Mouse (Mus musculus) kidney, postnatal 0 days (tissue): ENCODE measurements around the gene Chek2. TPM values are rescaled to one million over a fixed set of nuclear protein-coding genes. Genes with fewer than 3 reads are reported as not detected.

Experiments
- ATAC-seq: fragments of 200-750 bp; cut with Nextera tagmentation; replicated peaks from 2 replicates; pipeline ENCODE4 v1.8.0; 2017; ENCODE audit warnings: low read depth, moderate number of reproducible peaks, moderate TSS enrichment, moderate library complexity; ENCODE audit not compliant: low FRiP score
- DNase-seq: peaks from one replicate; pipeline ENCODE4 v3.0.0-alpha.2; 2016; ENCODE audit warnings: low spot score
- H3K27ac ChIP-seq: fragments of 300-500 bp; sonication (generic); 2 replicates; pipeline ENCODE4 v1.5.1; 2014; ENCODE audit warnings: mild to moderate bottlenecking
- H3K27me3 ChIP-seq: fragments of 300-500 bp; sonication (generic); 2 replicates; pipeline ENCODE4 v1.6.1; 2014; ENCODE audit warnings: low read length, mixed read lengths; ENCODE audit not compliant: insufficient read depth
- H3K36me3 ChIP-seq: fragments of 300-500 bp; sonication (generic); 2 replicates; pipeline ENCODE4 v1.6.1; 2014; ENCODE audit warnings: low read length, mixed read lengths; ENCODE audit not compliant: insufficient read depth
- H3K4me1 ChIP-seq: fragments of 300-500 bp; sonication (generic); replicated peaks from 2 replicates; pipeline ENCODE4 v1.6.1; 2014; ENCODE audit warnings: antibody characterized with exemption, low read length, mixed read lengths; ENCODE audit not compliant: insufficient read depth
- H3K4me2 ChIP-seq: fragments of 300-500 bp; sonication (generic); 2 replicates; pipeline ENCODE4 v1.6.1; 2014; ENCODE audit warnings: mild to moderate bottlenecking, low read length, moderate library complexity, mixed read lengths
- H3K4me3 ChIP-seq: fragments of 300-500 bp; sonication (generic); replicated peaks from 2 replicates; pipeline ENCODE4 v1.5.1; 2014; ENCODE audit warnings: low read depth, low read length
- H3K9ac ChIP-seq: fragments of 300-500 bp; sonication (generic); 2 replicates; pipeline ENCODE4 v1.6.1; 2014; ENCODE audit warnings: low read depth, low read length
- H3K9me3 ChIP-seq: fragments of 300-500 bp; sonication (generic); replicated peaks from 2 replicates; pipeline ENCODE4 v1.6.1; 2016; ENCODE audit warnings: low read length, inconsistent platforms, mixed read lengths
- CTCF ChIP-seq: IDR thresholded peaks from 2 replicates; pipeline ENCODE4 v1.5.1; 2016; ENCODE audit warnings: antibody characterized with exemption, low read depth, mild to moderate bottlenecking, moderate library complexity
- WGBS: fragments of 180-500 bp; shearing (Covaris S2); extraction: QIAGEN DNeasy Blood & Tissue Kit; methylation state at CpG from one replicate; pipeline ENCODE4 v1.1.7; 2014; 5-methylcytosine and 5-hydroxymethylcytosine counted together
- polyA plus RNA-seq: library from polyadenylated mRNA; unstranded; fragments of >200 nt; fragmentation: Nextera tagmentation; extraction: Ambion mirVana; gene quantifications from 2 replicates; pipeline ENCODE4 v1.2.1, GENCODE M21; 2015

Chek2 gene
- polyA plus RNA-seq, 1 experiment from 2014 or later, result 12.9 TPM

- H3K36me3 ChIP-seq, result no peaks in the 10 kb centered on the region
- H3K27me3 ChIP-seq, result no peaks in the 10 kb centered on the region
- 60% methylated on average over 7 of the region's 7 CpGs for WGBS
- no peaks in the 10 kb centered on the region for H3K4me1 ChIP-seq
- H3K27ac ChIP-seq, result peak overlapping the region; percentile 52; the same call in 1 of the 2 replicates
- DNase-seq (no peak), ATAC-seq (no peak)
- H3K9me3 ChIP-seq, result no peaks in the 10 kb centered on the region
- peak overlapping the region; percentile 70 for H3K4me2 ChIP-seq
- peak overlapping the region; percentile 72 for H3K4me3 ChIP-seq
- TF ChIP-seq CTCF, result no peak
- peak overlapping the region; percentile 87 for H3K9ac ChIP-seq
These were observed 39.3 kb downstream of the Chek2 start for GRCm38 (mm10) chr5:110879042-110879441.

DNA sequence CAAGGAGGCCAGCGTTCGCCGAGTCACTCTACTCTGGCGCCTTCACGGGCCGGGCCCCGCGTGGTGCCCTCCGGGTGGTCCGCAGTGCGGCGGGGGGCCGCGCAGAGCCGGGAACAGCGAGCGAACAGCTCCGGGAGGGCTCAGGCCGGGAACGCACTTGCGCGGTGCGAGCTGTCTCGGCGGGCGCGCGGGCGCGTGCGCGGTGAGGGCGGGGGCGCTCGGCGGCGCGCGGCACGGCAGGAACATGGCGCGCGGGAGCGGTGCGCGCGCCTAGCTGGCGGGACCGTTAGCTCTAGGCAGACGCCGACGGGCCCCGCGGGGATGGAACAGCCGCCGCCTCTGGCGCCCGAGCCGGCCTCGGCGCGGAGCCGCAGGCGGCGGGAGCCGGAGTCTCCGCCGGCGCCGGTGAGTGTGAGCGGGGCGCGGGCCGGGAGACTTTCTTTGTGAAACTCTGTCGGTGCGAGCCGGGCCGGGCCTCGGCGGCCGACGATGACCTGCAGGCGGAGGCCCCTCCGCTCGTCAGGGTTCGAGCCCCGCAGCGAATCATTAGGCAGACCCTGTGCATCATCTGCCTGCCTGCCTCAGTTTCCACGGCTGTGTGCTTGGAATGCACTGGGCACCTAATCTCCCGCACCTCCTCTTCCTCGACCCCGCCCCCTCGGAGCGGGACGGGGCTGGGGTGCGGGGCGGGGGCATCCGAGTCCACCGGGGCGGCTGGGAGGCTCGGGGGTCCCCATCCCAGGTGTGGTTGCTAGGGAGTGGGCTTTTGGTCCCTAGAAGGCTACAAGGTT is 40.0 kb downstream of the Chek2 start, which contains the start of gene Ttc28:
Gene Ttc28 (plus strand): TSS at position 220 of the 791 bp plus-strand sequence.
- no peaks in the 10 kb centered on the region for H3K9me3 ChIP-seq
- peak within 1 kb of the TSS; percentile 70 for H3K4me2 ChIP-seq
- WGBS, result under 1% methylated on average over 100 of the region's 101 CpGs
- no peaks in the 10 kb centered on the region for H3K4me1 ChIP-seq
- peak within 1 kb of the TSS; percentile 52 for H3K27ac ChIP-seq
- no peak for TF ChIP-seq CTCF
- no peaks in the 10 kb centered on the region for H3K36me3 ChIP-seq
- ATAC-seq (peak; percentile 86), DNase-seq (peak; percentile 86)
- no peaks in the 10 kb centered on the region for H3K27me3 ChIP-seq
- H3K4me3 ChIP-seq, result peak within 1 kb of the TSS; percentile 72
- H3K9ac ChIP-seq, result peak within 1 kb of the TSS; percentile 87

- Histone ChIP-seq H3K9me3 (no peaks in the 10 kb centered on the region), H3K36me3 (no peaks in the 10 kb centered on the region), H3K9ac (no peak overlapping the region), H3K4me1 (no peaks in the 10 kb centered on the region), H3K4me2 (no peak overlapping the region), H3K4me3 (no peak overlapping the region), H3K27me3 (no peaks in the 10 kb centered on the region), H3K27ac (no peak overlapping the region)
- no peak for DNase-seq
- WGBS, result 89% methylated on average over 4 of the region's 4 CpGs
- ATAC-seq, result no peak
- TF ChIP-seq CTCF, result no peak
These were observed 48.8 kb downstream of the Chek2 start for GRCm38 (mm10) chr5:110888596-110888995.

DNA sequence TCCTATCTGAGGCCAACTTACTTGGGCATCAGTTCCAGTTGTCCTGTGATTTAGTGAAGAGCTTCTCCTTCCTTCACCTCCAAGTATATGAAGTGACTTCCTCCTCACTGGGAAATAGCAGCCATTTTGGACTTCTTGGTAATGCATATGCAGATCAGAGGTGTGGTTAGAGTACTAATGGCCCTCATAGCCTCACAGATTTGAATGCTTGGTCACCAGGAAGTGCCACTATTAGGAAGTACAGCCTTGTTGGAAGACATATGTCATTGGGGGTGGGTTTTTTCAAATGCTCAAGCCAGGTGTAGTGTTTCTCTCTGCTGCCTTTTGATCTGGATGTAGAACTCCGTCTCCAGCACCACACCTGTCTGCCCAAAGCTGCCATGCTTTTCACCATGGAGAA is 50.2 kb downstream of the Chek2 start:
- Histone ChIP-seq H3K27ac (no peak overlapping the region), H3K36me3 (0 out of 2 replicates have a peak, but pooled peaks cover 5% of the 10 kb centered on the region), H3K9ac (no peak overlapping the region), H3K9me3 (no peaks in the 10 kb centered on the region), H3K4me2 (no peak overlapping the region), H3K4me3 (no peak overlapping the region), H3K4me1 (no peaks in the 10 kb centered on the region), H3K27me3 (no peaks in the 10 kb centered on the region)
- ATAC-seq, result no peak
- 73% methylated on average over 1 of the region's 1 CpGs for WGBS
- no peak for TF ChIP-seq CTCF
- DNase-seq, result no peak

DNA sequence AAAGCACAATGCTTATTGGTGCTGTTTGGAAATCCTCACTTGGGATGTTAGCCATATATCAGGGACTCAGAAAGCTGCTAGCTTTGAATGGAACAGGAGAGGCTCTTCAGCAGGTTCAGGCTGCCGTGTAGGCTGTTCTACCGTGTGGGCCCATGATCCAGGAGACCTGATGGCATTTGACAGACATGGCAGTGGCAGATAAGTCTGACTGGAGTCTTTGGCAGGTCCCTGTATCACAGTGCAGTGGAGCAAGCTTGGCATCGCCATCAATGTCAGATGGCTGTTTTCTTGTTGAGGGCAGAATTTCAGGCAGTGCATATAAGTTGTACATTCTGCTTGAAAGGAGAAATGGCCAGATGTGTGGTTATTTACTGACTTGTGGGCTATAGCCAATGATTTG is 50.8 kb downstream of the Chek2 start:
- WGBS, result 94% methylated on average over 3 of the region's 3 CpGs
- ATAC-seq (no peak), DNase-seq (no peak)
- no peak overlapping the region for H3K4me2 ChIP-seq
- TF ChIP-seq CTCF, result no peak
- no peak overlapping the region for H3K27ac ChIP-seq
- H3K36me3 ChIP-seq, result 0 out of 2 replicates have a peak, but pooled peaks cover 10% of the 10 kb centered on the region
- H3K9ac ChIP-seq, result no peak overlapping the region
- no peaks in the 10 kb centered on the region for H3K4me1 ChIP-seq
- H3K27me3 ChIP-seq, result no peaks in the 10 kb centered on the region
- H3K9me3 ChIP-seq, result no peaks in the 10 kb centered on the region
- no peak overlapping the region for H3K4me3 ChIP-seq

GRCm38 (mm10) chr5:110897114-110897788 is 57.5 kb downstream of the Chek2 start:
- Histone ChIP-seq H3K9me3 (no peaks in the 10 kb centered on the region), H3K9ac (no peak overlapping the region), H3K27ac (no peak overlapping the region), H3K27me3 (no peaks in the 10 kb centered on the region), H3K36me3 (0 out of 2 replicates have a peak, but pooled peaks cover 10% of the 10 kb centered on the region), H3K4me2 (no peak overlapping the region), H3K4me3 (no peak overlapping the region), H3K4me1 (no peaks in the 10 kb centered on the region)
- ATAC-seq (no peak), DNase-seq (no peak)
- no peak for TF ChIP-seq CTCF
- WGBS, result 48% methylated on average over 7 of the region's 7 CpGs
